Mouse (Mus musculus): ENCODE measurements around the gene Fam131c. TPM values are rescaled to one million over a fixed set of nuclear protein-coding genes. Genes with fewer than 3 reads are reported as not detected.

The Fam131c gene
- total RNA-seq, 4 experiments from 2014 or later = 2.7 to 4.1 (median 3.6) TPM

GRCm38 (mm10) chr4:141406516-141407299 lies 38.7 kb downstream of the Fam131c start:
- no peak for DNase-seq (ENCODE audit: low spot score in 2 of 2)

GRCm38 (mm10) chr4:141408577-141408976 lies 40.6 kb downstream of the Fam131c start:
- DNase-seq (ENCODE audit: low spot score in 2 of 2) = no peak

GRCm38 (mm10) chr4:141411430-141411992 lies 43.5 kb downstream of the Fam131c start:
- DNase-seq (ENCODE audit: low spot score in 2 of 2) = no peak

- DNase-seq (ENCODE audit: low spot score in 2 of 2) = no peak
Measured at GRCm38 (mm10) chr4:141415924-141416323, 47.9 kb downstream of the Fam131c start, which contains the start of gene Clcnkb. Gene Clcnkb (minus strand): TSS chr4:141416014.

- peak in 1 of 2 experiments; percentile 46 for DNase-seq (ENCODE audit: low spot score in 2 of 2)
Measured at GRCm38 (mm10) chr4:141419398-141420191, 51.6 kb downstream of the Fam131c start.

GRCm38 (mm10) chr4:141420192-141420829 lies 52.3 kb downstream of the Fam131c start, which contains the start of gene Hspb7:
Gene Hspb7 (plus strand): TSS chr4:141420779.
- DNase-seq (ENCODE audit: low spot score in 2 of 2) = no peak

GRCm38 (mm10) chr4:141420886-141421285 lies 52.9 kb downstream of the Fam131c start:
- DNase-seq (ENCODE audit: low spot score in 2 of 2) = no peak

- DNase-seq (ENCODE audit: low spot score in 2 of 2) = no peak
Measured at GRCm38 (mm10) chr4:141421423-141421822, 53.4 kb downstream of the Fam131c start.

GRCm38 (mm10) chr4:141422841-141423240 lies 54.8 kb downstream of the Fam131c start:
- DNase-seq (ENCODE audit: low spot score in 2 of 2) = no peak

GRCm38 (mm10) chr4:141423288-141423687 lies 55.3 kb downstream of the Fam131c start:
- no peak for DNase-seq (ENCODE audit: low spot score in 2 of 2)

GRCm38 (mm10) chr4:141423691-141424431 lies 55.8 kb downstream of the Fam131c start:
- DNase-seq (ENCODE audit: low spot score in 2 of 2) = no peak

- peak; percentile 50 to 86 for DNase-seq (ENCODE audit: low spot score in 2 of 2)
Measured at GRCm38 (mm10) chr4:141425484-141426479, 57.8 kb downstream of the Fam131c start.

- no peak for DNase-seq (ENCODE audit: low spot score in 2 of 2)
Measured at GRCm38 (mm10) chr4:141426796-141427745, 59.1 kb downstream of the Fam131c start.

- DNase-seq (ENCODE audit: low spot score in 2 of 2) = no peak
Measured at GRCm38 (mm10) chr4:141427921-141428320, 59.9 kb downstream of the Fam131c start.

- DNase-seq (ENCODE audit: low spot score in 2 of 2) = no peak
Measured at GRCm38 (mm10) chr4:141429381-141429780, 61.4 kb downstream of the Fam131c start.

GRCm38 (mm10) chr4:141429847-141430246 lies 61.8 kb downstream of the Fam131c start:
- DNase-seq (ENCODE audit: low spot score in 2 of 2) = no peak

GRCm38 (mm10) chr4:141430997-141431396 lies 63.0 kb downstream of the Fam131c start:
- no peak for DNase-seq (ENCODE audit: low spot score in 2 of 2)

GRCm38 (mm10) chr4:141432666-141433065 lies 64.6 kb downstream of the Fam131c start:
- DNase-seq (ENCODE audit: low spot score in 2 of 2) = no peak

Data from left cerebral cortex, adult 8-10 months (tissue).